Mouse (Mus musculus) midbrain, embryonic 12.5 days (tissue): ENCODE measurements around the gene Acox2. TPM values are rescaled to one million over a fixed set of nuclear protein-coding genes. Genes with fewer than 3 reads are reported as not detected.

Experiments used
- ATAC-seq: fragments of 200-750 bp; cut with Nextera tagmentation; 2 replicates; pipeline ENCODE4 v1.8.0; 2017; ENCODE audit warnings: low read depth, moderate TSS enrichment, moderate library complexity; ENCODE audit not compliant: low FRiP score
- H3K27ac ChIP-seq: fragments of 300-500 bp; sonication (generic); replicated peaks from 2 replicates; pipeline ENCODE4 v1.5.1; 2016; ENCODE audit warnings: mild to moderate bottlenecking
- H3K27me3 ChIP-seq: fragments of 300-500 bp; sonication (generic); 2 replicates; pipeline ENCODE4 v1.6.1; 2016; ENCODE audit warnings: mild to moderate bottlenecking
- H3K36me3 ChIP-seq: fragments of 300-500 bp; sonication (generic); 2 replicates; pipeline ENCODE4 v1.6.1; 2016
- H3K4me1 ChIP-seq: fragments of 300-500 bp; sonication (generic); 2 replicates; pipeline ENCODE4 v1.6.1; 2016
- H3K4me2 ChIP-seq: fragments of 300-500 bp; sonication (generic); replicated peaks from 2 replicates; pipeline ENCODE4 v1.6.1; 2016; ENCODE audit warnings: mild to moderate bottlenecking, moderate library complexity
- H3K4me3 ChIP-seq: fragments of 300-500 bp; sonication (generic); 2 replicates; pipeline ENCODE4 v1.5.1; 2016; ENCODE audit warnings: mild to moderate bottlenecking
- H3K9ac ChIP-seq: fragments of 300-500 bp; sonication (generic); replicated peaks from 2 replicates; pipeline ENCODE4 v1.6.1; 2016; ENCODE audit warnings: mild to moderate bottlenecking, moderate library complexity
- H3K9me3 ChIP-seq: fragments of 300-500 bp; sonication (generic); 2 replicates; pipeline ENCODE4 v1.6.1; 2016; ENCODE audit warnings: mild to moderate bottlenecking
- WGBS: fragments of 180-500 bp; shearing (Covaris S2); methylation state at CpG from one replicate; pipeline ENCODE4 v1.1.7; 2016; 5-methylcytosine and 5-hydroxymethylcytosine counted together
- polyA plus RNA-seq: library from polyadenylated mRNA; unstranded; fragments of >200 nt; fragmentation: Nextera tagmentation; extraction: Ambion mirVana; gene quantifications from 2 replicates; pipeline ENCODE4 v1.2.1, GENCODE M21; 2016

The Acox2 gene
- polyA plus RNA-seq, 1 experiment from 2014 or later, result not detected

GRCm38 (mm10) chr14:8220306-8220705 lies 38.8 kb downstream of the Acox2 start:
- H3K27ac ChIP-seq, result no peak overlapping the region
- ATAC-seq, result no peak
- H3K9me3 ChIP-seq, result no peaks in the 10 kb centered on the region
- H3K4me2 ChIP-seq, result no peak overlapping the region
- peaks cover 23% of the 10 kb centered on the region for H3K4me1 ChIP-seq
- H3K9ac ChIP-seq, result no peak overlapping the region
- H3K36me3 ChIP-seq, result peaks cover 8% of the 10 kb centered on the region; the same call in 1 of the 2 replicates
- peaks cover 41% of the 10 kb centered on the region for H3K27me3 ChIP-seq
- WGBS, result 61% methylated on average over 7 of the region's 7 CpGs
- no peak overlapping the region for H3K4me3 ChIP-seq

DNA sequence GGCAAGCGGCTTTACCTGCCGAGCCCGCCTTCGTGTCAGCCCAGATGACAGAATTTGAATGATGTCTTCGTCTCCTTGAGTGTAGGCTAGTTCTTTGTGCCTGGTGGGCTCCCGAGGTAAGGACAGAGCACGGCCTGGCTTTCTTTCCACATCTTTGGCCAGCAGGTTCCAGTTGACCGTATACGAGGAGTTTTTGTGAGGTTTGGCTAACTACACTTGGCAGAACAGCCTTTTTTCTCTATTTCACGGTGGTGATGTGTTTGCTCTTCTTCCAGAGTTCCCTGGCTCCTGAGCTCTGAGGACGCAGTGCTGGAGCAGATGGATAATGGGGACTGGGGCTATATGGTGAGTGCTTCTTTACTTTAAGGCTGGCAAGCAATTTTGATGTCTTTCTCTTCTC lies 39.3 kb downstream of the Acox2 start:
- H3K4me3 ChIP-seq, result no peak overlapping the region
- ATAC-seq, result no peak
- H3K4me1 ChIP-seq, result peaks cover 26% of the 10 kb centered on the region
- no peak overlapping the region for H3K27ac ChIP-seq
- no peak overlapping the region for H3K9ac ChIP-seq
- peaks cover 8% of the 10 kb centered on the region; the same call in 1 of the 2 replicates for H3K36me3 ChIP-seq
- 31% methylated on average over 11 of the region's 11 CpGs for WGBS
- H3K4me2 ChIP-seq, result no peak overlapping the region
- no peaks in the 10 kb centered on the region for H3K9me3 ChIP-seq
- H3K27me3 ChIP-seq, result peaks cover 44% of the 10 kb centered on the region

GRCm38 (mm10) chr14:8218730-8219380 lies 40.3 kb downstream of the Acox2 start:
- Histone ChIP-seq H3K9ac (no peak overlapping the region), H3K36me3 (0 out of 2 replicates have a peak, but pooled peaks cover 5% of the 10 kb centered on the region), H3K27me3 (peaks cover 48% of the 10 kb centered on the region), H3K9me3 (no peaks in the 10 kb centered on the region), H3K27ac (no peak overlapping the region), H3K4me3 (no peak overlapping the region), H3K4me2 (no peak overlapping the region), H3K4me1 (peaks cover 30% of the 10 kb centered on the region)
- WGBS, result 5% methylated on average over 10 of the region's 10 CpGs
- no peak for ATAC-seq

- Histone ChIP-seq H3K4me2 (no peak overlapping the region), H3K9me3 (no peaks in the 10 kb centered on the region), H3K4me1 (peaks cover 30% of the 10 kb centered on the region), H3K9ac (no peak overlapping the region), H3K27ac (no peak overlapping the region), H3K36me3 (0 out of 2 replicates have a peak, but pooled peaks cover 5% of the 10 kb centered on the region), H3K27me3 (peaks cover 48% of the 10 kb centered on the region), H3K4me3 (no peak overlapping the region)
- 33% methylated on average over 7 of the region's 7 CpGs for WGBS
- no peak for ATAC-seq
These were observed 40.9 kb downstream of the Acox2 start for GRCm38 (mm10) chr14:8218238-8218637.

DNA sequence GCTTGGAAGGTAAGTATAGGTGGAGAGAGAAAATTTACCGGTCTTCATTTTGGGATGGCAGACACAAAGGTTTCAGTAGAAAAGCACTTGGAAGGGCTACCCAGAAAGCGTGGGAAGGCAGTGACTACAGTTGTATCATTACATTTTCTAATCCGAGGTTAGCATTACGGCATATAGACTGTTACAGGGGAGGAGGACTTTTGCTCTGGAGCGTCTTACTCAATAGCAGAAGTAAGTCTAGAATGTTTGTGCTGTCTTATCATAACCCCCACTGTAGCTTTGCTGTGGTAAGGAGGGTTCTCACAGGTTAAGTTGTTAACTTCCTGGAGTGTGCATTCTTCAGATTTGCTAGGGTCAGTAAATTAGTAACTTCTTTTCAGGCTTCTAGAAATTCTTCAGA lies 43.1 kb downstream of the Acox2 start:
- Histone ChIP-seq H3K4me3 (no peak overlapping the region), H3K27ac (no peak overlapping the region), H3K4me1 (peaks cover 30% of the 10 kb centered on the region), H3K4me2 (no peak overlapping the region), H3K9me3 (no peaks in the 10 kb centered on the region), H3K27me3 (peaks cover 45% of the 10 kb centered on the region), H3K36me3 (no peaks in the 10 kb centered on the region), H3K9ac (no peak overlapping the region)
- ATAC-seq, result no peak
- 64% methylated on average over 5 of the region's 5 CpGs for WGBS

- no peak for ATAC-seq
- H3K36me3 ChIP-seq, result no peaks in the 10 kb centered on the region
- peak overlapping the region; percentile 67 for H3K4me3 ChIP-seq
- WGBS, result 19% methylated on average over 21 of the region's 21 CpGs
- no peaks in the 10 kb centered on the region for H3K9me3 ChIP-seq
- peaks cover 41% of the 10 kb centered on the region for H3K27me3 ChIP-seq
- peaks cover 30% of the 10 kb centered on the region for H3K4me1 ChIP-seq
- peak overlapping the region; percentile 74 for H3K4me2 ChIP-seq
- no peak overlapping the region for H3K27ac ChIP-seq
- no peak overlapping the region for H3K9ac ChIP-seq
These were observed 43.9 kb downstream of the Acox2 start for GRCm38 (mm10) chr14:8215208-8215778.

GRCm38 (mm10) chr14:8214299-8215207 lies 44.6 kb downstream of the Acox2 start:
- Histone ChIP-seq H3K9me3 (no peaks in the 10 kb centered on the region), H3K36me3 (no peaks in the 10 kb centered on the region), H3K4me3 (peak overlapping the region; percentile 67), H3K27ac (peak overlapping the region; percentile 83), H3K9ac (peak overlapping the region; percentile 83), H3K4me1 (peaks cover 25% of the 10 kb centered on the region), H3K4me2 (peak overlapping the region; percentile 74), H3K27me3 (peaks cover 37% of the 10 kb centered on the region)
- ATAC-seq, result peak; percentile 86
- WGBS, result 2% methylated on average over 63 of the region's 63 CpGs

- Histone ChIP-seq H3K9ac (peak within 1 kb of the TSS; percentile 83), H3K36me3 (no peaks in the 10 kb centered on the region), H3K4me1 (peaks cover 21% of the 10 kb centered on the region), H3K27ac (peak within 1 kb of the TSS; percentile 83), H3K27me3 (peaks cover 37% of the 10 kb centered on the region), H3K9me3 (no peaks in the 10 kb centered on the region), H3K4me2 (peak within 1 kb of the TSS; percentile 74), H3K4me3 (peak within 1 kb of the TSS; percentile 67)
- peak; percentile 96 for ATAC-seq
- 1% methylated on average over 32 of the region's 49 CpGs for WGBS
These were observed 45.3 kb downstream of the Acox2 start, which contains the start of gene Kctd6 for GRCm38 (mm10) chr14:8213803-8214224. Gene Kctd6 (plus strand): TSS chr14:8214140.

- H3K27ac ChIP-seq, result no peak overlapping the region
- no peak overlapping the region for H3K4me3 ChIP-seq
- H3K27me3 ChIP-seq, result peaks cover 29% of the 10 kb centered on the region
- 75% methylated on average over 2 of the region's 2 CpGs for WGBS
- ATAC-seq, result no peak
- H3K9ac ChIP-seq, result no peak overlapping the region
- no peaks in the 10 kb centered on the region for H3K9me3 ChIP-seq
- H3K4me2 ChIP-seq, result no peak overlapping the region
- peaks cover 13% of the 10 kb centered on the region for H3K4me1 ChIP-seq
- no peaks in the 10 kb centered on the region for H3K36me3 ChIP-seq
These were observed 46.2 kb downstream of the Acox2 start for GRCm38 (mm10) chr14:8212996-8213395.

GRCm38 (mm10) chr14:8209896-8210295 lies 49.3 kb downstream of the Acox2 start:
- Histone ChIP-seq H3K4me3 (no peak overlapping the region), H3K27me3 (0 out of 2 replicates have a peak, but pooled peaks cover 4% of the 10 kb centered on the region), H3K9me3 (no peaks in the 10 kb centered on the region), H3K27ac (no peak overlapping the region), H3K4me2 (no peak overlapping the region), H3K9ac (no peak overlapping the region), H3K36me3 (no peaks in the 10 kb centered on the region), H3K4me1 (peaks cover 8% of the 10 kb centered on the region; the same call in 1 of the 2 replicates)
- no peak for ATAC-seq
- WGBS, result 82% methylated on average over 2 of the region's 2 CpGs

DNA sequence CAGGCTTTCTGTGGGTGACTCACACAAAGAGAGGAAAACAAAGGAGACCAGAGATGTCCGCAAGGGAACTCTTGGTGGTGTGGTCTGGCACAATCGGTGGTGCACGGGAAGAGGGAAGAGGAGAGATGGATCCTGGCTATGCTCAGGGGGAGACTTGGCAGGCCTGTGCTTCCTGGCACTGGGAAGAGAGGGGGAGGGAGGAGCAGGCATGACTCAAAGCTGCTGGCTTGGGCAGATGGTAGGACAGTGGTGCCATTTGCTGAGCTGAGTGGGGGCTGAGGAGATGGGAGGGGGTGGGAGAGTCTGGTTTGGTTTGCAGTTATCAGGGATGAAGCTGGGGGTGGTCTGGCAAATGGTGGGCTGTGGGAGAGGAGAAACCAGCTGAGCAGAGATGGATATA lies 50.3 kb downstream of the Acox2 start:
- Histone ChIP-seq H3K4me3 (no peak overlapping the region), H3K27ac (no peak overlapping the region), H3K4me2 (no peak overlapping the region), H3K36me3 (no peaks in the 10 kb centered on the region), H3K4me1 (0 out of 2 replicates have a peak, but pooled peaks cover 4% of the 10 kb centered on the region), H3K9me3 (no peaks in the 10 kb centered on the region), H3K27me3 (no peaks in the 10 kb centered on the region), H3K9ac (no peak overlapping the region)
- WGBS, result 92% methylated on average over 3 of the region's 3 CpGs
- no peak for ATAC-seq
